Mouse (Mus musculus): Measurements from ENCODE around the gene 4930442H23Rik.

DNA sequence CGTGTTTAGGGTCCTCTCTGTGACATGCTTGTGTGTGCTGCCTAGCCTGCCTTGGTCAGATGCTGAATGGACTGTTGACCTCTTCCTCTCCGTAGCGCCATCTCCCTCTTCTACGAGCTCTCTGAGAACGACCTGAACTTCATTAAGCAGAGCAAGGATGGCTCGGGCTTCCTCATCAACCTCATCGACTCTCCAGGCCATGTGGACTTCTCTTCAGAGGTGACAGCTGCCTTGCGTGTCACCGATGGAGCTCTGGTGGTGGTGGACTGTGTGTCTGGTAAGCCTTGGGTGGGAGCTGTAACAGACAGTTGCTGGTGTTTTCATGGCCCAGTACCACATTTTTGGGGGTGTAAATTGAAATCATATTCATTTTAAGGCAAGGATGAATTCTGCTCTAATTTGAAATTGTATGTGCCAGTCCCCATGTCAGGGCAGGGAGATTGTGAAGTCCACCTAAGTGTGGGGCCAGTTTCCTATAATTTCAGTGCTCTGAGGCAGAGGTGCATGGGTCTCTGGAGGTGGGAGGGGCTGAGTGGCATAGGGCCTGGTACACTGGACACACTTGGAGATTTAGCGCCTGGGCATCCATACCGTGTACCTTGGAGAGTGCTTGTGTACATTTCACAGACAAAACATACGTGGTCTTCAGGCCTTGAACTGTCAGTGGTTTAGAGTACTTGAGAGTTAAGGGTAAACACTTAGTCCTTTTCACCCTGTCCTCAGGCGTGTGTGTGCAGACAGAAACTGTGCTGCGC, 5.5 kb downstream of the 4930442H23Rik start:
- TF ChIP-seq POLR2A (IDR thresholded peaks at IDR 0.05; ENCODE audit: borderline replicate concordance, extremely low read depth, insufficient read depth, insufficient read length, poor library complexity, severe bottlenecking) (no peak), CTCF (IDR thresholded peaks at IDR 0.05; ENCODE audit: borderline replicate concordance, extremely low read depth, insufficient read depth, insufficient read length) (no peak)

All from brain, embryonic 14.5 days (tissue).